Mouse (Mus musculus) hematopoietic stem cell, adult 5-6 weeks (primary cell): Measurements from ENCODE around the gene Ctnnal1. TPM values are rescaled to one million over a fixed set of nuclear protein-coding genes. Genes with fewer than 3 reads are reported as not detected.

Source experiments
- ATAC-seq, 2 experiments: fragments of 125-278 bp in 1 of 2; replicated peaks in 1 of 2; 2 replicates each; pipeline ENCODE4 v1.8.0; 2016 to 2017; ENCODE audit warnings: inconsistent platforms in 2 of 2, mild to moderate bottlenecking in 2 of 2, moderate number of reproducible peaks in 2 of 2, low read depth in 1 of 2, moderate TSS enrichment in 1 of 2; ENCODE audit not compliant: low FRiP score in 2 of 2, poor library complexity in 2 of 2, severe bottlenecking in 2 of 2, insufficient read depth in 1 of 2, low TSS enrichment in 1 of 2
- total RNA-seq: library from RNA; stranded (forward); fragments of 172-1452, 232-1000 nt; gene quantifications from 2 replicates; pipeline ENCODE4 v1.2.3, GENCODE M21; 2017

The Ctnnal1 gene
- total RNA-seq, 1 experiment from 2014 or later = 12.2 TPM

DNA sequence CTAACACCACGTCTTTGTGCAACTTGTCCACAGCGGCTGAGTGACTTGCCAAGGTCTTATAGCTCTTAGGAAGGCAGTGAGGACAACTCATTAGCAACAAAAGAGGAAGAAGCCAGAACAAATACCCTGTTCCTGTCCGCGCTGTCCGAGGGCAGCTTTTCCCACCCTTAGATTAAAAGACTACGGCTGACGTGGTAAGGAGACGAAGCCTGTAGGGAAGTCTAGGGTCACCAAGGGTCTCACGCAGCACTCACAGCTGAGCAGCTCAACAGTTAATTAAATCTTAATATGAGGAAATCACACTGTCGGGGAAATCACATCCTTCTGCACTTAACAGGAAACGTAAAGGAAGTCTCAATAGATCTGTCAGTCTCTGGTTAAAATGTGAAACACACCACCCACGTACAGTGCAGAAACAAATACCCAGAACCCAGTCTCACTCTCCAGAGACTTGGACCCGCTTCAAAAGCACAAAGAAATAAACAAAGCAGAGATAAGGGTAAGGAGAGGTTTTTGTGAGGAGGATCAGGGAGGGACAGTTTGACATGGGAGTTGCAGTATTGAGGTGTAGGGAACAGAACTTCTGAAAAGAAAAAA is 33.9 kb downstream of the Ctnnal1 start:
- ATAC-seq = no peak

GRCm38 (mm10) chr4:56829511-56829921 is 35.5 kb downstream of the Ctnnal1 start:
- ATAC-seq = no peak

DNA sequence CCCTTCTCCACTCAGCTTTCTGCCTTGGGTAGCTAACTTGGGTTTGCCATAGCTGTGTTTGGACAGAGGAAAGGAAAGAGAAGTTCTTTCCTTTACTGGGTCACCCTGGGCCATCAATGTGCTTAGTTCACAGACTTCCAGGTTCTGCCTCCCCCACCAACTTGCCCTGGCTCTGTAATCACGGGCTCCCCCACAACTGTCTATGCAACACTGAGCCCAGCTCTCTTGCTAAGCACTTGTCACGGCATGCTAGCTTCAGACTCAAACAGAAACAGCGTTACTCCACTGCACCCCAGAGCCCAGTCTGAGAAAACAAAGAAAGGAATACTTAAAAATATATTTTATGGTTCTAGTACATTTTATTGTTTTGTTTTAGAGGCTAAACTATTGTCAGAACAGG is 36.1 kb downstream of the Ctnnal1 start:
- ATAC-seq = no peak

DNA sequence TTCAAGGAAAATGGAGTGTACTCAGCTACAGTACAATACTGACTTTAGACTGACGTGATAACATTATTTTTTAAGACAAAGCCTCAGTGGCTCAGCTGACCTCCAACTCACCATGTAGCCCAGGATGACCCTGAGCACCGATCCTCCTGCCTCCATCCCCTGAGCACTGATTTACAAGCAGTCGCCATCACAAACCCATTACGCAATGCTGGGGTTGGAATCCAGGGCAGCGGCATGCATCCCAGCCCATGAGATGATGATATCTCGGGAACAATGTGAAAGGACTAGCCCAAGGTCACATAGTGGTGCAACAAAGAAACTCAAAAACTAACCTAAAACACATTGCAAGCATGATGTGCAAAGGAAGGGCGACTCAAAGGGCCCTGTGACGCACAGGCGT is 40.8 kb downstream of the Ctnnal1 start:
- no peak for ATAC-seq

GRCm38 (mm10) chr4:56820017-56820550 is 44.9 kb downstream of the Ctnnal1 start:
- ATAC-seq = peak in 1 of 2 experiments; percentile 32; a peak in 2 of 4 replicates

GRCm38 (mm10) chr4:56815131-56815530 is 49.9 kb downstream of the Ctnnal1 start:
- ATAC-seq = no peak

DNA sequence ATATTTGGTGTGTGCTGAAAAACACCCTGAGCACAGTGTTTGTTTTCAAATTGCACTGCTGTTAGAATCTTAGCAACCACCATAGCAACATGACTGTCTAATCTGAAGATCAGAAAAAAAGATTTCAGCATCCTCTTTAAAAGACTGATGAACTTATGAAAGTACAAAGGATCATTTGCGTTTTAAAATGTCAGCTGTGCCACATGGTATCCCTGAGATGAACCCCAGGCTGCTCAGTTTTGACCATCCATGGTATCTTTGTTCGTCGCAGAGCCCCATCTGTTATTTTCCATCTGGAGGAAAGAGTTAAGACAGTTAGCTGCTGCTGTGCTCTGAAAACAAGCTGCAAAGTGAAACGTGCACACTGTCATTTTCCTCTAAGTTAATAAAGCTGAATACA is 52.9 kb downstream of the Ctnnal1 start:
- ATAC-seq = no peak

- ATAC-seq = no peak
These were observed 53.3 kb downstream of the Ctnnal1 start for GRCm38 (mm10) chr4:56811642-56812041.

DNA sequence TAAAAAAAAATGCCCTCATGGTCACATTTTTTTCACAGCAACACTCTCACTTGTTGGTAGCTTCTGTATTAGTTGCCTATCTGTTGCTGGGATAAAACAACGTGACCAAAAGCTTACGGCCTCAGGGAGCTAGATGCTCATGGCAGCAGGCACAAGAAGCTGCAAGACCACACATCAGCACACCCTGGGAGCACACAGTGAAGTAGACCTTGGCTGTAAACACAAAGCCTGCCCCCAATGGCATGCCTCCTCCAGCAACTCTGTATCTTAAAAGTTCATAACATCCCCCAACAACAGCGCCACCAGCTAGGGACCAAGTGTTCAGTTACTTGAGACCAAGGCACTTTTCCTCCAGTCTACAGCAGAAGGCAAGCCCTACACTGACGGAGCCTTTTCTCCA is 55.9 kb downstream of the Ctnnal1 start:
- no peak for ATAC-seq

- peak in 1 of 2 experiments; percentile 11; a peak in 2 of 4 replicates for ATAC-seq
These were observed 62.3 kb downstream of the Ctnnal1 start for GRCm38 (mm10) chr4:56802669-56803150.

DNA sequence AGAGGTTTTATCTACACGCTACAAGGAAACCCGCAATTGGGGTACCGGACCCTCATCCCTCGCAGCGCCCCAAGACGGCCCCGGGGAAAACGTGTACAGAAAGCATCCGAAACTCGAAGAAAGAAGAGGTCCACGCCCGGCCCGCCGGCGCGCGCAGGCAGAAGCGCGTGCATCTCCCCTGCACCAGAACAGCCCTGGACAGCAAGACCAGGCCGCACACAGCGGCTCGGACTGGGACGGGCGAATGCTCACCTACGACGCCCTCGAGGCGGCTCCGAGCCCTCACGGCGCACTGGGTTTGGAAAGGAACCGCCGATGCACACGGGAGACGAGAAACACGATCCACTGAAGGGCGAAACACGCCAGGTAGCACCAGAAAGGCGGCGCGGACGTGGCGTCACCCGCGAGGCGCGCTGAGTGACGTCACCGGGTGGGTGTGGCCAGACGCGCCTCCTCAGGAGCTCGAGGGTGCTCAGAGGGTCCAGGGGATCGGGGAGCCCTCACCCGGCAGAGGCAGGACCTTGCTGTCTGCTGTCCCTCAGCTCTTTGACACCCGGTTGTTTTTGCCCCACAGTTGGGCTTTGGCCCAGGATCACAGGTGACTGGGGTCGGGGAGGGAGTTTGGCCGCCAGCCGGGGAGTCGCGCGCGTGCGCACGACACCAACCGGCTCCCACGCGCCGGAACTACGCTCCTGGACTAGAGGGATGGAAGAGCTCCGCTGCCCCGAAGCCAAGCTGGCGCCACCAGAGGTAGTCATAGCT is 62.9 kb downstream of the Ctnnal1 start, which contains the start of the genes Elp1 and Fam206a:
Gene Elp1 (minus strand): TSS at position 425 of the 762 bp plus-strand sequence.
Gene Fam206a (plus strand): TSS at position 439 of the 762 bp plus-strand sequence.
- ATAC-seq = peak; percentile 85 to 92

DNA sequence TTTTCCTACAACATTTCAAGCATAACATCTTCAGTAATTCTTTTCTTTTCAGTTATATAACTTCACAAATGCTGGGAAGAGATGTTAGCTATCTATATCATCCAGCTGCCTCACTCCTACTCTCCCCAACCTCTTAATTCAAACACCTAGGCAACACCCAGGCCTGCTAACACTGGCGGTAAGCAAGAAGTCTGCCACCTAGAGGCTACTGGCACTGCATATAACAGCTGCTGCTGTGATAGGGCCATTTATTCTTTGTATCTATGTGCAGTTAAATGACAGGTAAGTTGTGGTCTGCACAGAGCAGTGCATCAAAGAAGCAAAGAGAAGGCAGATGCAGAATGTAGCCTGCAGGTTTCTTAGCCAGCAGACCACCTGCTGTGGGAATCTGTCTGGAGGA is 73.6 kb downstream of the Ctnnal1 start:
- ATAC-seq = 0 out of 4 replicates have a peak, but pooled peaks of 1 of the 2 experiments have one; percentile 7

GRCm38 (mm10) chr4:56771065-56771464 is 93.9 kb downstream of the Ctnnal1 start:
- no peak for ATAC-seq

DNA sequence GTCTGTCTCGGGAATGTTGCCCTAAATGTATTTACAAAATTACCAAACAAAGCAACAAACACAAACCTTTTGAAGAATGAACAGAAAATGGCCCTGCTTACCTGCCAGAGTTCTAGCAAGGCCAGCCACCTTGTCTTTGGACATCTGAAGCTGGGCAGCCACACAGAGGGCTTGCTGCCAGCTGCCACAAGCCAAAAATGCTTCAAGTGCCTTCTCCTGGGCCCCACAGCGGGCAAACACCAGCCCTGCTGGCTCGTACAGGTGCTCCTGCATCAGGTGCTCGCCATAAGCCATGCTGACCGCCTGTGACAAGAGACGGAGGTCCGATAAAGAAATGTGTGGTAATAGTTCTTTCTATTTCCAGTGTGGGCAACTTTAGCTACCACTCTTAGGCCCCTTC is 96.1 kb downstream of the Ctnnal1 start:
- ATAC-seq = no peak

GRCm38 (mm10) chr4:56767861-56768284 is 97.1 kb downstream of the Ctnnal1 start:
- ATAC-seq = no peak
